Mouse (Mus musculus) lung, postnatal 0 days (tissue): ENCODE measurements at regions not wholly inside any gene's neighbourhood (a gene's known extent, or its start where the extent isn't known, plus 50 kb on each side); places are given as distances from the start of the nearest gene placed in this dataset.

Source experiments
- ATAC-seq: fragments of 200-750 bp; cut with Nextera tagmentation; 2 replicates; pipeline ENCODE4 v1.8.0; 2017; ENCODE audit warnings: moderate library complexity
- DNase-seq: peaks from one replicate; pipeline ENCODE4 v3.0.0-alpha.2; 2016; ENCODE audit warnings: low spot score
- H3K27ac ChIP-seq: fragments of 300-500 bp; sonication (generic); 2 replicates; pipeline ENCODE4 v1.5.1; 2014; ENCODE audit warnings: antibody characterized with exemption, mild to moderate bottlenecking, low read length, mixed read lengths
- H3K27me3 ChIP-seq: fragments of 300-500 bp; sonication (generic); replicated peaks from 2 replicates; pipeline ENCODE4 v1.6.1; 2014; ENCODE audit warnings: low read length, mixed read lengths; ENCODE audit not compliant: insufficient read depth
- H3K36me3 ChIP-seq: fragments of 300-500 bp; sonication (generic); 2 replicates; pipeline ENCODE4 v1.6.1; 2014; ENCODE audit warnings: low read length, mixed read lengths; ENCODE audit not compliant: insufficient read depth
- H3K4me1 ChIP-seq: fragments of 300-500 bp; sonication (generic); 2 replicates; pipeline ENCODE4 v1.6.1; 2014; ENCODE audit warnings: antibody characterized with exemption, low read depth, low read length, mixed read lengths; ENCODE audit not compliant: insufficient read depth
- H3K4me2 ChIP-seq: fragments of 300-500 bp; sonication (generic); replicated peaks from 2 replicates; pipeline ENCODE4 v1.6.1; 2014; ENCODE audit warnings: low read depth, mild to moderate bottlenecking, low read length, moderate library complexity, mixed read lengths
- H3K4me3 ChIP-seq: fragments of 300-500 bp; sonication (generic); 2 replicates; pipeline ENCODE4 v1.5.1; 2014; ENCODE audit warnings: low read depth, low read length
- H3K9ac ChIP-seq: fragments of 300-500 bp; sonication (generic); replicated peaks from 2 replicates; pipeline ENCODE4 v1.6.1; 2014; ENCODE audit warnings: low read depth, mild to moderate bottlenecking
- H3K9me3 ChIP-seq: fragments of 300-500 bp; sonication (generic); 2 replicates; pipeline ENCODE4 v1.6.1; 2016; ENCODE audit warnings: low read length, mixed read lengths
- CTCF ChIP-seq: IDR thresholded peaks from 2 replicates; pipeline ENCODE4 v1.5.1; 2016; ENCODE audit warnings: antibody characterized with exemption, mild to moderate bottlenecking
- EP300 ChIP-seq: IDR thresholded peaks from 2 replicates; pipeline ENCODE4 v1.6.1; 2016; ENCODE audit warnings: antibody characterized with exemption, mild to moderate bottlenecking, control low read depth
- WGBS: fragments of 180-500 bp; shearing (Covaris S2); extraction: QIAGEN DNeasy Blood & Tissue Kit; methylation state at CpG from one replicate; pipeline ENCODE4 v1.1.7; 2014; 5-methylcytosine and 5-hydroxymethylcytosine counted together

- Histone ChIP-seq H3K4me3 (no peak overlapping the region), H3K27ac (no peak overlapping the region), H3K36me3 (no peaks in the 10 kb centered on the region), H3K4me1 (no peaks in the 10 kb centered on the region), H3K4me2 (no peak overlapping the region), H3K27me3 (no peaks in the 10 kb centered on the region), H3K9ac (no peak overlapping the region), H3K9me3 (no peaks in the 10 kb centered on the region)
- TF ChIP-seq EP300 (no peak), CTCF (no peak)
- WGBS, result 88% methylated on average over 3 of the region's 3 CpGs
- no peak for ATAC-seq
- DNase-seq, result no peak
These were observed 147.3 kb downstream of the Dmac1 start for GRCm38 (mm10) chr4:75130757-75131156.

DNA sequence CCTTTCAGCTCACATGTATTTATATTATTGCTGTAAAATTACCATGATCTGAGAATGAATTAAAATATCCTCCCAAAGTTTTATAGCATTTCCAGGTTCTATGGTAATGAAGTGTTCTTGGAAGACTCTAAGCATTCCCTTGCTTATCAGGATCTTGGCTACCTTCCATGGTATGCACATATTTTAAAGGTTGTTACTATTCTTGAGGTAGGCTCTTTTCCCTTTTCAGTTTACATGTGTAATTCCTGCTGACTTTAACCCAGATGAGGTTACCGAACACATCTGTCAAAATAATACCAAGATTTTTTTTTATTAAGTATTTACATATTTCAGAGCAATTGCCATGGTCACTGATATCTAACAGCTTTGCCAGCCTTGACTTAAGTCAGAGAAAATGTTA, 162.2 kb downstream of the Dmac1 start:
- TF ChIP-seq EP300, result 0 out of 2 replicates have a peak, but pooled peaks have one; percentile 26
- TF ChIP-seq CTCF, result no peak
- H3K4me2 ChIP-seq, result no peak overlapping the region
- 32% methylated on average over 1 of the region's 1 CpGs for WGBS
- no peak overlapping the region for H3K4me3 ChIP-seq
- no peak overlapping the region for H3K9ac ChIP-seq
- H3K9me3 ChIP-seq, result no peaks in the 10 kb centered on the region
- no peaks in the 10 kb centered on the region for H3K27me3 ChIP-seq
- DNase-seq (peak; percentile 43), ATAC-seq (no peak)
- H3K4me1 ChIP-seq, result no peaks in the 10 kb centered on the region
- H3K27ac ChIP-seq, result no peak overlapping the region
- no peaks in the 10 kb centered on the region for H3K36me3 ChIP-seq

DNA sequence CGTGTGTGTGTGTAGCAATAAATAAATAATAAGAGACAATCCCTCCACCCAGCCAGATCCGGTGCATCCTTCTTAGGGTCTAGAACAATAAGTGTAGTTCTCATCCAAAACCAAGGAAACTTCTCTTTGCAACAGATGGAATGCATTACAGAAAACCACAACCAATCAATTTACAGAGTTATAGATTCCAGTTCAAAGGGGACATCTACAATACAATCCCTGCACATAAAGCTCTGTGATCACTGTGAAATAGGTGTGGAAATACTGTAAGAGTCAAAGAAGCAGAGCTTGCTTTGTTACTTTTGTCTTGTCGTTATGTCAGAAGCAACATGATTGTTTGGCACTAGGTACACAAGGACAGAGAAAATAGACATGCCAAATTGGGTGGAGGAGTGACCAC, 162.8 kb downstream of the Dmac1 start:
- H3K9me3 ChIP-seq, result no peaks in the 10 kb centered on the region
- DNase-seq (no peak), ATAC-seq (no peak)

GRCm38 (mm10) chr4:75065782-75066181, 212.3 kb downstream of the Dmac1 start:
- DNase-seq, result no peak
- Histone ChIP-seq H3K4me2 (no peak overlapping the region), H3K9ac (no peak overlapping the region), H3K4me3 (no peak overlapping the region), H3K9me3 (no peaks in the 10 kb centered on the region), H3K27ac (no peak overlapping the region), H3K4me1 (no peaks in the 10 kb centered on the region), H3K27me3 (no peaks in the 10 kb centered on the region), H3K36me3 (no peaks in the 10 kb centered on the region)
- no peak for TF ChIP-seq EP300
- TF ChIP-seq CTCF, result no peak
- WGBS, result 50% methylated on average over 1 of the region's 1 CpGs
- no peak for ATAC-seq

More for the DNA sequence above, 162.8 kb downstream of the Dmac1 start:
- WGBS, result 78% methylated on average over 3 of the region's 3 CpGs
- Histone ChIP-seq H3K4me2 (no peak overlapping the region), H3K4me3 (no peak overlapping the region), H3K27ac (no peak overlapping the region), H3K9ac (no peak overlapping the region), H3K4me1 (no peaks in the 10 kb centered on the region), H3K27me3 (no peaks in the 10 kb centered on the region), H3K36me3 (no peaks in the 10 kb centered on the region)
- TF ChIP-seq EP300, result no peak
- no peak for TF ChIP-seq CTCF

DNA sequence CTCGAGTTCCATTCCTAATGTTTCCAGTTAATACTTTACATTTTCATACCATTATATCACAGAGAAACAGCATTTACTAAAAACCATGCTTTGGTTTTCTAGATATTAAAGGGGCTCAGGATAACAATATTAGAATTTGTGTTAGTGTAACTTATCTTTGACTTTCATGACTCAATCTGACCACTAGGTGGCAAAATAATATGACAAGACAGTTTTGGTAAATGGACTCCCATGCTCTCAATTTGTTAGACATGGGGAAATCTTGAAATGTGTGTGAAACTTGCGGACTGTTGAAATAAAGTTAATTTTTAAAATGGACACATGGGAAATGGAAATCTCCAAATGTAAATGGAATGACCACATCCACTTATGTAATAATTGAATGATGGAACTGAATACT, 214.8 kb downstream of the Dmac1 start:
- TF ChIP-seq EP300, result no peak
- TF ChIP-seq CTCF, result peak; percentile 60
- no peak overlapping the region for H3K4me3 ChIP-seq
- peak; percentile 37 for DNase-seq
- H3K9ac ChIP-seq, result no peak overlapping the region
- H3K4me1 ChIP-seq, result no peaks in the 10 kb centered on the region
- no peaks in the 10 kb centered on the region for H3K27me3 ChIP-seq
- H3K4me2 ChIP-seq, result no peak overlapping the region
- 63% methylated on average over 2 of the region's 2 CpGs for WGBS
- no peaks in the 10 kb centered on the region for H3K36me3 ChIP-seq
- ATAC-seq, result no peak
- no peak overlapping the region for H3K27ac ChIP-seq
- no peaks in the 10 kb centered on the region for H3K9me3 ChIP-seq

DNA sequence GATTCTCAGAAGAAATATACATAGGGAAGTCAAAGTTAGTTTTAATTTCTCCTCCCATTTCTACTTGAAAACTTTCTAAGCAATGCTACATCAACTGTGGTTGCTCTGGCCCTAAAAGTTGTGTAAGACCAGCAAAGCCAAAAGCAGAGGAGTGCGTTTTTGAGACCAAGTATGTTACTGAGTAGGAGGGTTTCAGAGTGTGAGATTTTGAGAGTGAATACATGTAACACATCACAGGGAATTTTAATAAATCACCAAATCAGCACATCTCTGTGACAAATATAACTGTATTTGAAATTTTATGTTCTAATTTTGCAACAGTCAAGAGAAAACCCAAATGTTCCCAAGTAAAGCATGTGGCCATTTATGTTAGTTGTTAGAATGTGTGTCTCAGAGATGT, 234.6 kb downstream of the Dmac1 start:
- TF ChIP-seq CTCF, result no peak
- no peak for TF ChIP-seq EP300
- no peak overlapping the region for H3K4me2 ChIP-seq
- H3K27ac ChIP-seq, result no peak overlapping the region
- H3K4me1 ChIP-seq, result no peaks in the 10 kb centered on the region
- 84% methylated on average over 1 of the region's 1 CpGs for WGBS
- DNase-seq (no peak), ATAC-seq (no peak)
- no peaks in the 10 kb centered on the region for H3K9me3 ChIP-seq
- no peaks in the 10 kb centered on the region for H3K36me3 ChIP-seq
- no peak overlapping the region for H3K4me3 ChIP-seq
- no peaks in the 10 kb centered on the region for H3K27me3 ChIP-seq
- H3K9ac ChIP-seq, result no peak overlapping the region

DNA sequence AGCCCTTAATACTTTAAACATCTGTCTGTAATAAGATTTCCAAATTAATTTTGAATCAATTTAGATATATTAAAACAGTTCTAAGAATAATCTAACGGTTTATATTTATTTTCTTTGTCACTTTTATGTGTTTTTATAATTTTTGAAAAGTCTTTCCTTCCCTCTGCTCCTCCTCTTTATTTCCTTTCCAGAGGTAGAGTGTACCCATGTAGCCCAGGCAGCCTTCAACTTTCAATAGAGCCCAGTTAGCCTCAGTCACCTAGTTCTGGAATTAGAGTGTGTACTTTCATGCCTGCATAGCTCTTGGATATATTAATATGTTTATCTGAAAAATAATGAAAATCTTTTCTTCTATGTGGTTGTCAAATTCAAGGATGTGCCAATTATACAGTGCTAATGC, 235.5 kb downstream of the Dmac1 start:
- no peak for TF ChIP-seq EP300
- no peak for TF ChIP-seq CTCF
- H3K4me3 ChIP-seq, result no peak overlapping the region
- no peaks in the 10 kb centered on the region for H3K9me3 ChIP-seq
- 52% methylated on average over 1 of the region's 1 CpGs for WGBS
- H3K9ac ChIP-seq, result no peak overlapping the region
- no peaks in the 10 kb centered on the region for H3K27me3 ChIP-seq
- no peak overlapping the region for H3K27ac ChIP-seq
- no peaks in the 10 kb centered on the region for H3K4me1 ChIP-seq
- no peak for DNase-seq
- no peaks in the 10 kb centered on the region for H3K36me3 ChIP-seq
- no peak for ATAC-seq
- no peak overlapping the region for H3K4me2 ChIP-seq
